Mouse (Mus musculus) ES-E14 (cell line): ENCODE results near the gene Cox5b.

Experiments
- CHD2 ChIP-seq: IDR thresholded peaks from 2 replicates; pipeline ENCODE4 v1.6.1; 2014; ENCODE audit warnings: mild to moderate bottlenecking, low read depth, low read length, inconsistent platforms
- ZC3H11A ChIP-seq: IDR thresholded peaks from 2 replicates; pipeline ENCODE4 v1.6.1; 2012; ENCODE audit warnings: low read depth, mild to moderate bottlenecking, inconsistent platforms, low read length, borderline replicate concordance

- TF ChIP-seq CHD2 = no peak
- no peak for TF ChIP-seq ZC3H11A
Measured at GRCm38 (mm10) chr1:36743046-36743445, 51.8 kb downstream of the Cox5b start.
